Mouse (Mus musculus) heart, postnatal 0 days (tissue): ENCODE data around the gene St6galnac3.

Experiments
- CTCF ChIP-seq: IDR thresholded peaks from 2 replicates; pipeline ENCODE4 v1.5.1; 2016; ENCODE audit warnings: antibody characterized with exemption, control low read depth, low read depth
- EP300 ChIP-seq: IDR thresholded peaks from 2 replicates; pipeline ENCODE4 v1.6.1; 2016; ENCODE audit warnings: antibody characterized with exemption, low read depth

- TF ChIP-seq CTCF (no peak), EP300 (no peak)
Observed at GRCm38 (mm10) chr3:153736756-153737280, 11.8 kb upstream of the St6galnac3 start.
